Mouse (Mus musculus) monocyte, adult 59 days (primary cell): ENCODE measurements around the gene Creb3. TPM values are rescaled to one million over a fixed set of nuclear protein-coding genes. Genes with fewer than 3 reads are reported as not detected.

Experiments used
- total RNA-seq, 2 experiments: library from RNA; stranded (reverse); gene quantifications; one replicate each; pipeline ENCODE4 v1.2.4; 2023

Creb3 gene
- 100 to 1,000 TPM in 1 of 2 experiments, 10 to 100 TPM in 1; 69.0 to 105 TPM for total RNA-seq

DNA sequence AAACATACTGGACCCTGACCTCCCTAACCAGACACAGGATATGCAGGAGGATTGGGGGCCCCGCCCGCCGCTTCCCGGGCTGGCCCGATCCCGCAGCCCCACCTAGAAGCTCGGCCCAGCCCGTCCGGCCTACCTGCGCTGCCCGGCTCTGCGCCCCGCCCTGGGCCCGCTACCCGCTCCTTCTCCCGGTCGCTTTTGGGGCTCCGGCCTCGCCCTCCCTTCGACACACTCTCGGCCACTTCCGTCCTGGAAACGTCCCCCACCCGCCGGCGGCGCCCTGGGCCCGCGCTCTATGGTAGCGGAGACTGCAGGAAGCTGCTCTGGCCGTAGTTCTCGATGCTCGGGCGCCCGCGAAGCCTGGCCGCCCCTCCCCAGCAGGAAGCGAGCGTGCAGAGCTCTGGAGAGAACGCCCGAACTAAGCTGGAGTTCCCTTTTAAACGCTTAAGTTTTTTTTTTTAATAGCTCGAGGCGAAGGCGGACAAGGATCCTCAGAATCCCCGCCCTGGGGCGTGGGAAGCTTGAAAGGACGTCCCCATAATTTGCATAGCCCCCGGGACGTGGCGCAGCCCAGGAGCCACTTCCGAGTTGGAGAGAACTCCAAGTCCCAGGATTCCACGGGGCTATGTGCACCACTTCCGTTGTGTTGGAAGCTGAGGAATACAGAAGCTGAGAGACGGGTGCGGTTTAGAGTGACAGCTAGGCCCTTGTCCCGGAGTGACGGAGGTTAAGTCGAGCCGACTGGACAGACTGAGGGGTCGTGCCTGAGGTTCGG lies at the start of gene Creb3, which contains the start of gene Tln1:
Gene Creb3, plus strand, starts transcription at position 336 of the 772 bp plus-strand sequence.
Gene Tln1, minus strand, starts transcription at position 695 of the 772 bp plus-strand sequence.

DNA sequence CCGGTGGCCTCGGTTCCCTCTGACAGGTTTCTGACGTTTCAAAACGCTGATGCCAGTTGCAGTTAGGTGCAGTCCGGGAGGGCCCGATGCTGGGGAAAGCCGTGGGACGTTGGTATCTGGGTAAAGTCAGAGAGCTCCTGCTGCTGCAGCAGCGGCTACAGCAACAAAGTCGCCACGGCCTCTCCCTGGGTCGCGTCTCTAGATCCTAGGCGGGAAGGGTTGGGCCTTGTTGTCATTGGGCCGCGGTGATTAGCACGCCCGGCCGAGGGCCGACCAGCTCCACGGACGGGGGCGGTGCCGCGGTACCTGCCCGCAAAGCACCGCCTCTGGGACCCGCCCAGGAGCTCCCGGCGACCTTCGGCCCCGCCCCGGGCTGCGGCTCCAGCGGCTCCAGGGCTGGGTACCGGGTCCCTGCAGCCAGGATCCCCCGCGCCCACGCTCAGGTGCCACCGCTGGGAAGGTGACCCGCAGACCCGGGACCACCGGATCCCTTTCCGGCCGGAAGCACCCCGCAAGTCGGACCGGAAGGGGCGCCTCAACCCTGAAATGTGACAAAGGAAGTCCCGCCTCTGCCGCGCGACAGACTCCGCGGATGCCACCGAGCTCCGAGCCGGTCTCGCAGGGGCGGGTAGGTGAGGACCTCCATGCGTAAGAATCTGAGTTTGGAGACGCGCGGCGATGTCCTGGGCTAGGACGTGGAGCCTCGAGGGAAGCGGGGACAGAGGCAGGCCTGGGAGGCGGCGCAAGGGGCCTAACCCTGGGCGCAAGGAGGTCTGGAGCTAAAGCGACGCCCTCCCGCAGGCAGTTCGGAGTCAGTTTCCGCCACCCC lies 16.5 kb downstream of the Creb3 start, which contains the start of the genes Rgp1 and Gba2:
Gene Rgp1, plus strand, starts transcription at position 340 of the 829 bp plus-strand sequence.
Gene Gba2, minus strand, starts transcription at position 498 of the 829 bp plus-strand sequence.

DNA sequence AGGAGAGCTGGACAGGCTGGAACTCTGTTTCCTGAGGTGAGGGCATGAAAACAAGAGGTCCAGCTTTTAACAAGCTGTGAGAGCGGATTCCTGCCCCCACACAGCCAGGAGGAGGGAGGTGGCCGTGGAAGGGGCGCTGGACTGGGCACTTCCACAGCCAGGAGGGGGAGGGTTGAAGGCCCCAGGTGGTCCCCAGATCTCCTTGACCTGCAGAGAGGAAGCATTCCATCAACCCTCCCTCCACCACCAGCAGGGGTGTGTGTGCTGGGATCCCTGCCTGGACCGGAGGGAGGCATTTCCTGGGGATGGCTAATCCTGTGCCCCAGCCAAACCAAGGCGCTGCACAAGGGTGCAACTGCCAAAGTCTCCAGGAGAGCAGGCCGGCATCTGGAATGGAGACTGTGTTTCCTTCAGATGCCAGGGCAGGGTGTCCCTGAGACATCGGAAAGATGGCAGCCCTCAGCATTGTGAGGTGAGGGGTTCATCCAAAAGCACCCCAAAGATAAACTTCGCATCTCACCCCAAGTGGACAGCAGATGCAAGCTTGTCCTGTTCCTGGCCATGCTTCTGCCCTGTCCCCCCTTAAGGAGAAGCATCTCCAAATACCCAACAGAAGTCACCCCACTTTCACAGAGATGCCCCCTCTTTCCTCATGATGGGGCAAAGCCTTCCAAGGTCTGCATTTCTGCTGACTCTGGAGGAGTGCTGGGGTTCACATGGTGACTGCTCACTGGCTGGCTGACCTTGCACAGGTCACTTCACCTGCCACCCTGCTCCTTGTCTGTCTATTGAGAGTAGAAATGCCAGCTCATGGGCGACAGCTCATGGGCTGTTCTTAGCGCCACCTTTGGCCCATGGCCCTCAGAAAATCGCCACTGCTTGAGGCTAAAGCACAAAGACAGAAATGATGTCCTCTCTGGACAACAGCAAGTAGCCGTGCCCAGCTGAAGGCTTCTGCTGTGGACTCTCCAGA lies 22.6 kb downstream of the Creb3 start, which contains the start of gene Msmp:
Gene Msmp, minus strand, starts transcription at position 51 of the 973 bp plus-strand sequence.

Other genes starting within 250 kb of the Creb3 start
- gene Rusc2, start 180.4 kb upstream of the Creb3 start, total RNA-seq = 1 to 10 TPM; 8.8 to 9.9 TPM
- gene Fam166b, start 133.2 kb upstream of the Creb3 start, total RNA-seq = not detected
- 10 to 100 TPM; 37.3 to 37.8 TPM for gene Tesk1, start 120.4 kb upstream of the Creb3 start, total RNA-seq
- 10 to 100 TPM in 1 of 2 experiments, 1 to 10 TPM in 1; 8.2 to 10.6 TPM for gene Cd72, start 107.7 kb upstream of the Creb3 start, total RNA-seq
- not detected for gene Sit1, start 78.6 kb upstream of the Creb3 start, total RNA-seq
- gene Ccdc107, start 69.4 kb upstream of the Creb3 start, total RNA-seq = 10 to 100 TPM; 10.6 to 11.3 TPM
- 1 to 10 TPM; 2.5 to 2.6 TPM for gene Arhgef39, start 62.6 kb upstream of the Creb3 start, total RNA-seq
- gene Car9, start 55.4 kb upstream of the Creb3 start, total RNA-seq = 1 to 10 TPM; 2.2 to 5.1 TPM
- gene Tpm2, start 38.6 kb upstream of the Creb3 start, total RNA-seq = under 1 TPM; 0.36 to 0.58 TPM
- gene Tln1, start 359 bp downstream of the Creb3 start, total RNA-seq = 100 to 1,000 TPM; 825 to 900 TPM
- gene Rgp1, start 16.4 kb downstream of the Creb3 start, total RNA-seq = 10 to 100 TPM; 27.9 to 30.9 TPM
- gene Gba2, start 16.5 kb downstream of the Creb3 start, total RNA-seq = 10 to 100 TPM; 25.2 to 34.6 TPM
- gene Msmp, start 22.2 kb downstream of the Creb3 start, total RNA-seq = not detected
- under 1 TPM in 1 of 2 experiments, not detected in 1; 0.39 TPM for gene Npr2, start 69.6 kb downstream of the Creb3 start, total RNA-seq
- gene Spag8, start 91.3 kb downstream of the Creb3 start, total RNA-seq = not detected
- gene Hint2, start 94.1 kb downstream of the Creb3 start, total RNA-seq = 10 to 100 TPM; 13.7 to 14.6 TPM
- gene Tmem8b, start 106.6 kb downstream of the Creb3 start, total RNA-seq = 1 to 10 TPM; 1.9 to 2.2 TPM
- gene Fam221b, start 106.8 kb downstream of the Creb3 start, total RNA-seq = under 1 TPM in 1 of 2 experiments, not detected in 1; 0.13 TPM
- gene Olfr70, start 138.5 kb downstream of the Creb3 start, total RNA-seq = not detected
- gene Olfr71, start 147.9 kb downstream of the Creb3 start, total RNA-seq = not detected
- not detected for gene Hrct1, start 164.9 kb downstream of the Creb3 start, total RNA-seq
- gene Spaar, start 167.7 kb downstream of the Creb3 start, total RNA-seq = not detected
- gene Olfr159, start 208.7 kb downstream of the Creb3 start, total RNA-seq = not detected